Mouse (Mus musculus): ENCODE measurements around the gene Chrne.
A peak's percentile ranks its signal among the peaks of the same experiment; 100 is the strongest.

Gene Chrne

DNA sequence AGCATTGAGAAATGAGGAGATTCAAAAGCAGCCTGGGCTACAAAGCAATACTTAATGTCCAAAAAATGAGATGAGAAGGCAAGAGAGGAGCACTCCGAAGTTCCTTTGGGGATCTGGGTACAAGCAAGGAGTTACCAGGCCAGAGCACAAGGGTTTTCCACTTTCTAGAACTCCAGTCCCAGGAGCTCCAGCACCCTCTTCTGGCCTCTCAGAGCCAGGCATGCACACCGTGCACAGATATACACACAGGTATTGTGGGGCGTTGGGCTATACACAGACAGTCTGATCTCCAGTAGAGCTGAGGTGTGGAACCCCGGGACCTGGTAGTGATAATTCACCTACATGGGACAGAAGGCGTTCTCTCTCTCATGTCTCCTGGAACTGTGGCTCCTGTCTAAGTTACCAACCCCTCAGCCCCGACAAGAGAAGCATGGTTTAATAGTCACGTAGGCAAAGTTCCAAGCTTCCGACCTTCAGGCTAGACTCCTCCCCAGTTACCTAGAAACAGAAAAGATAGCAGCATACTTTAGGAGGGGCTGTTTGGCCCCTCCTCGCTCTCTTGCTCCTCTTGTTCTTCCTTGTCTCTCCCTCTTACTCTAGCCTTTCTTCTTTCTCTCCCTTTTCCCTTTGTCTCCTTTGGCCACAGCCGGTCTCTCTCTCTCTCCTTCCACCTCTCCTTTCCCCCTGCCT lies 4.2 kb upstream of the Chrne start:
- DNase-seq, result no peak

DNA sequence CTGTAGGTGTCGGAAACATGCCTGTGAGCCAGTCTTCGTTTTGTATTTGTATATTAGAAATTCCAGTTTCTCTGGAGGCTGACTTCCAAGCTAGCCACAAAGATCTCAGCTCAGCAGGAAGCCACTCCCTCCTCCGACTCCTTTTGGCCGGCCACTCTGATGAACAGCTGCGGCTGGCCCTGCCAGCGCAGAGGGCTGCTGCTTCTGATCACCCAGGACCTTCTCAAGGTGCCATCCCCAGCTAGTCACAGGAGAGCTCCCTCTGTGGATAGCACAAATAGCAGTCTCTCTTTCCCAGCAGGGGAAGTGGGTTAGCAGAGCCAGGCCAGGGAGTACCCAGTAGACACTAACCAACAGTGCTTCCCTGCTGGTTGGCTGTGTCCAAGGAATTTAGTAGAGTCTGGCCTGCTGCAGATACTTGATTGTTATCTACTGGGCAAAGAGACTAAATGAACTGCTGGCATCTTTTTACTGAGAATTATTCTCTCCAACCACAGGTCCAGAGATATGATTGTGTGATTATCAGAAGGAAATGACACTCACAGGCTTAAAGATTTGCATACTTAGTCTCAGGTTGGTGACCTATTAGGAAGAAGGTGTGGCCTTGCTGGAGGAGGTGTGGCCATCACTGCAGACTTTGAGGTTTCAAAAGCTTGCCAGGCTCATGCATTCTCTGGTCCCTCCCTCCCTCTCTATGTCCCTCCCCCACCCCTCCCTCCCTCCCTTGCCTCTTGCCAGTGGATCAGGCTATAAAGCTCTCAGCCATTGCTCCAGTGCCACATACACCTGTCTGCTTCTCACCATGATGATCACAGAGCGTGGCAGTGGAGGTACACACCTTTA lies 3.2 kb upstream of the Chrne start:
- DNase-seq, result no peak

DNA sequence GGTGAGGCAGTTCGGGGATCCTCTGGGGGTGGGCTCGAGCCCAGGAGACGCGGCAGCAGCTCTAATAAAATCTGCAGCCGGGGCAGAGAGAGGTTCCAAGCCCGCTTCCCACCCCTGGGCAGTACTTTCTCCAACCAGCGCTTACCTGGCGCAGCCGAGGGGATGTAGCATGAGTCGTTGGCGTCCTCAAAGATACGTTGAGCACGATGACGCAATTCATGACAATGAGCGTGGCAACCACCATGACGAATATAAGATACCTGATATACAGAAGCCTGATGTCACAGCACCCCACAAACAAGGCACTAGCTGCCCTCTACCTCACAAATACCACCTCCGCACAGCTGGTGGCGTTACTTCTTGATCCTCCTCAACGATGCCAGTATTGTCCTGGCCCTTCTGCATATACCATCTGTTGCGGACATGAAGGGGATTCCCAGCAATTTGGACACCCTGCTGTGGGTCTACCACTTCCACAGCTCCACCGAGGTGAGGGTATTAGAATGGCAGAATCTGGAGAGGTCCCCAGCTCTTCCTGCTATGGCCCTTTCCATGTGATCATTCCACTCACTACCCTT lies 3.4 kb downstream of the Chrne start, which contains the start of gene 4930544D05Rik:
TSS of gene 4930544D05Rik (plus strand) at position 333 of the 578 bp plus-strand sequence.
- no peak for DNase-seq

DNA sequence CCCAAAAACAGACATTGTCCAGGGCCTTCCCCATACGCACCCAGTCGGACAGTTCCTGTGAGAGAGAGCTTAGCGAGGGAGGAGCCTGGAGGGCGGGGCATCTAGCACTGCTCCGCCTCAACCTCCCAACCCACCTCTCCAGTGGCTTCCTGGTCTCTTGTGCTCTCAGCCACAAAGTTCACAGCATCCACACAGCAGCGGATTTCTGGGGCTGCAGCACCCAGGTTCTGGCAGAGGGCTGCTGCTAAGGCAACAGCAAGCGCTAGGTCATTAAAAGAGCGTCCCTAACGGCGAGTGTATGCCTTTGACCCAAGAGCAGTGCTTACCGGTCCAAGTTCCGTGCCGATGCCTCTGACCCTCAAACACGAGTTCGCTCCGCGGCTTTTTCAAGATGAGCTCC lies 3.9 kb downstream of the Chrne start:
- peak; percentile 54 to 71 for DNase-seq

DNA sequence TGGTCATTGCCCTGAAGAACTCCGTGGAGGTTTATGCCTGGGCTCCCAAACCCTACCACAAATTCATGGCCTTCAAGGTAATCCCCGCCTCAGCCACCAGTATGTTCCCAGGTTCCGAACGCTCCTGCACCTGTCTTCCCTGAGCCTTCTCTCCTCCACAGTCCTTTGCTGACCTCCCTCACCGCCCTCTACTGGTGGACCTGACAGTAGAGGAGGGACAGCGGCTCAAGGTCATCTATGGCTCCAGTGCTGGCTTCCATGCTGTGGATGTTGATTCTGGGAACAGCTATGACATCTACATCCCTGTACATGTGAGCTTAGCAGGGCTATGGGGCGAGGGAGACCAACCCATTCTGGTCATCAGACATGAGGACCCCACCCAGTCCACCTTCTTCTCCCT lies 6.5 kb downstream of the Chrne start:
- DNase-seq, result no peak

DNA sequence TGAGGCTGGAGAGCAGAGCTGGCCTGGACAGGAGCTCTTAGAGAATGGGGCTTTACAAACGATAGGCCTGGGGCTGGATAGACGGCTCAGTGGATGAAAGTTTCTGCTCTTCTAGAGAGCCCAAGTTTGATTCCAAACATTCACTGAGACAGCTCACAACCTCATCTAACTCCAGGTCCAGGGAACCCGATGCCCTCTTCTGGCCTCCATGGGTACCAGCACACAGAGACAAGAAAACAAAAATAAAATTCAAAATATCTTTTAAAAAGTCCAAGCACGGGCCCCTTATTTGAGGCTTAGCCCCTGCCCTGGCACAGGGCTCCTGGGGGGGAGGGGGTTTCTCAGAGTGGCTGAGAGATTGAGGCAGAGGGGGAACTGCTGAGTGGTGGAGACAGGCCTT lies 8.3 kb downstream of the Chrne start:
- no peak for DNase-seq

DNA sequence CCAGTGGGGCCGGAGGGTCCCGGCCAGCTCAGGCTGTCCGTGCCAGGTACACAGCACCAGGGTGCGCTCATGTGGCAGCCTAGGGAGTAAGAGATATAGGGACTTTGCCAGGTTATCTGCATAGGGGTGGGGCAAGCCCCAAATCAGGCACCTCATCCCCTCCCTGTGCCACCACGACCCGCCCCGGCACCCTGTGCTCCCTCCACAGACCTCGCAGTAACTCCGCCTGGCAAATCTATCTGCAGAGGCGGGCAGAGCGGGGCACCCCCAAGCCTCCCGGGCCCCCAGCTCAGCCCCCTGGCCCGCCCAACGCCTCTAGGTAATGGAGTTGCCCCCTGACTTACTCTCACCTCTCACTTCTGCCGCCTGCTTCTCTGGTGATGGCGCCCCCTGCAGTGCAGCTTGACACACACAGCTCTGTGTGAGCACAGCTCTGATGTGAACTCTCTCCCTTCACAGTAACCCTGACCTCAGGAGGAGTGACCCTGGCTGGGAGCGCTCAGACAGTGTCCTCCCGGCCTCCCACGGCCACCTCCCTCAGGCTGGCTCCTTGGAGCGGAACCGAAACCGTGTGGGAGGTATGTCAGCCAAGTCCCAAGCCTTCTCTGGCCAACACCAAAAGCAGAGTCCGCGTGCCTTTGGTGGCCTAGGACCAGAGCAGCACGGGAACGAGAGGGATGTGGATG lies 10.5 kb downstream of the Chrne start:
- peak; percentile 64 to 72 for DNase-seq

DNA sequence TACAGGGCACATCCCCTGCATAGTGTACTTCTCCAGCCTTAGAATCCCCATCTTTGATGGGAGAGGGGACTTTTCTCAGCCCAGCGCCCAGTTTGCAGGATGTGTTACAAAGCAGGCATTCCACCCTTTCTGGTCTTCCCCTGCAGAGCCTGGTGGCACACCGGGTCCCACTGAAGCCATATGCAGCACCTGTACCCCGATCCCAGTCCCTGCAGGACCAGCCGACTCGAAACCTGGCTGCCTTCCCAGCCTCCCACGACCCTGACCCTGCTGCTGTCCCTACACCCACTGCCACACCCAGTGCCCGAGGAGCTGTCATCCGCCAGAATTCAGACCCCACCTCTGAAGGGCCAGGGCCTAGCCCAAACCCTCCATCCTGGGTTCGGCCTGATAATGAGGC lies 11.4 kb downstream of the Chrne start:
- no peak for DNase-seq

DNA sequence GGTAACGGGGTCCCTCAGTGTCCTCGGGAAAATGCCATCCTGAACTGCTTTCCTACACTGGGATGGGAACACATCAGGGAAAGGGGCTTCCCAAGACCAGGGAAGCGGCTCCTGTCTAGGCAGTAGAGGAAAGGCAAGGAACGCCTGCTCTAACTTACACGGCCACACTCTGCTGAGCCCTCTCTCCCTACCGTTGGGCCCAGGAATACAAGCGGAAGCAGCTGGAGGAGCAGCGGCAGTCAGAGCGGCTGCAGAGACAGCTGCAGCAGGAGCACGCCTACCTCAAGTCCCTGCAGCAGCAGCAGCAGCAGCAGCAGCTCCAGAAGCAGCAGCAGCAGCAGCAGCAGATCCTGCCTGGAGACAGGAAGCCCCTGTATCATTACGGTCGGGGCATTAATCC lies 12.3 kb downstream of the Chrne start:
- DNase-seq, result no peak

DNA sequence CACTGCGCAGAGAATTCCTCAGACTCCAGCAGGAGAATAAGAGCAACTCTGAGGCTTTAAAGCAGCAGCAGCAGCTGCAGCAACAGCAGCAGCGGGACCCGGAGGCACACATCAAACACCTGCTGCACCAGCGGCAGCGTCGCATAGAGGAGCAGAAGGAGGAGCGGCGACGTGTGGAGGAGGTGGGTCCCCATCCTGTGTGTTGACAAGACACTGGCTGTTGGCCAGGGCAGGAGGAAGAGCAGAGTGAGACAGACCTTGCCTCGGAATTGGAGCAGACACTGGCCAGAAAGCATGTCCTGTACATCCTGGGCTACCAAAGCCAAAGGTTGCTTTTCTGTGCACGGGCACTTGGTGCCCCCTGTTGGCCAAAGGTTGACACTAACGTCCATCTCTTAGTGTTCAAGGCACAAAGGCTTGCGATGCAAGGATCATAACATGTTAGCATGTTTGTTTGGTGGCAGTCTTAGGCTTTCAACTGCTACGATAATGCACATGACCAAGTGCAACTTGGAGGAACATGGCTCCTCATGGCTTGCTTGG lies 13.9 kb downstream of the Chrne start:
- peak; percentile 69 to 88 for DNase-seq

DNA sequence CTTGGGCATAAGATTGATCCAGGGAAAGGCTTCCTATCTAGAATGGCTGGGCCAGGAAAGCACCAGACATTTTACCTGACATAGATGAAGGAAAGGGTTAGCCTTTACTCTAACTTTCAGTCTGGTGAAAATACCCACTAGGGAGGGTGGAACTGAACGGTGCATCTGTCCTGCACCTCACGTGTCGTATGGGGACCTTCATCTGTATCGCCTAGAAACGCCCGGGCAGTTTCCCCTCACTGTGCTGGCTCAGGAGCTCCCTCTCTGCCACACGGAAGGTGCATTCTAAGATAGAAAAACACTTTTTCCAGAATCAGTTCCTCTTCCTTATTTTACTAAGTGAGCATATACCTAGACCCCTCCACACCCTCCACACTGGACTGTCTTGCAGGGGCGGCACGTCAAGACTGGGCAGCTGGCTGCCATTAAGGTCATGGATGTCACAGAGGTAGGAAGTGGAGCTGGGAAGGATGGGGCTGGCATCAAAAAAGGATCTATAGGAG lies 20.5 kb downstream of the Chrne start:
- DNase-seq, result no peak

DNA sequence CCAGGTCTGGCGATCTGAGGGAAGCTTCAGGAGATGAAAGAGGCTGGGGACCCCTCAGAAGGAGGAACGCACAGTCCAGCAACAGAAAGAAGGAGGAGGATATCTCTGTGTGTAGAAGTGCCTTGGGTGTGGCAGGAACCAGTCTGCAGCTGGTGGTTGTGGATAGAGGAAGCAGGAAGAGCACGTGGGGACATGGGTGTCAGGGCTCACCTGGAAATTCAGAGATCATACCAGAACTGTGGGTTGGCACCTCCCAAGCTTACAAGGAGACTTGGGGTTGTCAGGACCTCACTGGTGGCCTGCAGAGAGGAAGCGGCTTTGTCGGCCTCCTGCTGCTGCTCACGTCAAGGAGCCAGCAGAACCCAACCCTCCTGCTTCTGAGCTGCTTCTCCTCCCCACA lies 21.7 kb downstream of the Chrne start:
- DNase-seq, result no peak

DNA sequence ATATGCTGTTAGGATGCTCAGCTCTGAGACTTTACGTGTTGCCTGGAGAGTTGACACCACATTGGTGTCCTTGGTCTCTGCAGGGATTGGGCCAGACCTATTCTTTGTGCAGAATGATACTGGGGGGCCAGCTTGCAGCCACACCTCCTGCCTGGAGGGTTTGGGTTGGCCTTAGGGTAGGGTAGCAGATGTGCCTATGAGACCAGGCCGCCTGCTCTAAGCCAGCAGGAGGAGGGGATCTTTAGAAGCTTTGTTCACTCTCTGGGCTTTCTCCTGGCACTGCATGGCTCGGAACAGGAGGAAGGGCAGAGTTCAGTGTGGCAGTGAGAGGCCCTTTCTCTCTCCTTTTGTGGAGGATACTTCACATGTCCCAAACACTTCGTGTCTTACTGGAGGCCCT lies 22.9 kb downstream of the Chrne start:
- no peak for DNase-seq

DNA sequence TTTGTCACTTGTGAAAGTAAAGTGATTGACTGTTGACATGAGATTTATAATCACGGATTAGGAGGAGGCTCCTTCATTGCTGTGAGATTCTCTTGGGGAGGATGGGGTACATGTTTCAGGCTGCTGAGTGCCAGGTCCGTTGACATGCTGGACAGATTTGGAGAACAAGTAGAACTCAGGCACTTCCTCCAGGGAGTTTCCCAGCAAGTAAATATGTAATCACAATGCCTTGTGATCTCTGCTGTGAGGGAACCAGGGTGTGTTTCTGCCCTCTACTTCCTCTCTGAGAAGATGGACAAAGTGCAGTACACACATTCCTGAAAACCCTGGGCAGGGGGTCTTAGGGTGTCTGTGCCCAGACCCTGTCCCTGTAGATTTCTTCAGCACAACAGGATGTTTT lies 23.4 kb downstream of the Chrne start:
- peak in 1 of 2 experiments; percentile 46 for DNase-seq

DNA sequence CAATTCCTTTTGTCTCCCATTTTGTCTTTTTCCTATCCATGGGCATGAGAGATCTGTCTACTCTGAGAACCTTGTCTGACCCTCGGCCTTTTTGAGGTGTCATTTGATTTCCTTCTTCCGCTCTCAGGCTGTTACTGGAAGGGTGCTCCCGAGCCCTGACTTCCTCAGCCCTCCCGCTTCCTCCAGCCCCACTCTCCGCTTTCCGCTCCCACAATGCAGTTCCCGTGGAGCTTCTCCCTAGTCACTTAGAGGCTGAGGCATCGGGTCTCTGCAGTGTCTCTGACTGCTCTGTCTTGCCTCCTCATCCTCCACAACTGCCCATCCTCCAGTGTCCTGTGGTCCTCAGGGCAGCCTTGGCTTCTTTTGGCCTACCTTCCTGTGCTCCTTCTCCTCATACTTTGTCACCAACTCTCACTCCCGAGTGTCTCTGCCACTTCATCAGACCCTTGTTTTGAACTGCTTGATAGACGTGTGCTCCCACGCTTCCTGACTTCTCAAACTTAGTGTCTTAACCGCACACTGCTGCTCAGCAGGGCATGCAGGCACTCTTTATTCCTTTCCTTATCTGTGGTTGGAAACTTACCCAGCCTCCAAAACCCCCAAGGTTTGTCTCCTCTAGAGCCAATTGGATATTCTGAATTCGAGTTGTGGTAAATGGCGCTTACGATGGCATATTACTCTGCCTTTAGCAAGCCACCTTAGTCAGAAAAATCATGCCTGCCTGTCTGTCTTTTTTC lies 24.6 kb downstream of the Chrne start:
- DNase-seq, result peak; percentile 39 to 50

DNA sequence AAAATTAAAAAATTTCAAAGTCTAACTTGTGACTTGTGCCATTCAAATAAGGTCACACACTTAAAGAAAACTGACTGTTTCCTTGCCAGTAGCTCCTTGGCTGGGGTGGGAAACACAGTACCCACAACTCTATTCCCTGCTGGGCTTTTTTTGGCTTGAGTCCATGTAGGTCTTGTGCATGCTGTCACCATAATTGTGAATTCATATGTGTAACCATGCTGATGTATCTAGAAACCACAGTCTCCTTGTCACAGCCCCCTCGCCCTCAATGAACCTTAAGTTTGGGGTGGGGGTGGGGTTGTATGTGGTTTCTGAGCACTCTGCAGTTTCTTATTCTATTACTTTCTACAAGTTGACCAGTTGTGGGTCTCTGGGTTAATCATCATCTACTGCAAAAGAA lies 27.3 kb downstream of the Chrne start:
- DNase-seq, result no peak

DNA sequence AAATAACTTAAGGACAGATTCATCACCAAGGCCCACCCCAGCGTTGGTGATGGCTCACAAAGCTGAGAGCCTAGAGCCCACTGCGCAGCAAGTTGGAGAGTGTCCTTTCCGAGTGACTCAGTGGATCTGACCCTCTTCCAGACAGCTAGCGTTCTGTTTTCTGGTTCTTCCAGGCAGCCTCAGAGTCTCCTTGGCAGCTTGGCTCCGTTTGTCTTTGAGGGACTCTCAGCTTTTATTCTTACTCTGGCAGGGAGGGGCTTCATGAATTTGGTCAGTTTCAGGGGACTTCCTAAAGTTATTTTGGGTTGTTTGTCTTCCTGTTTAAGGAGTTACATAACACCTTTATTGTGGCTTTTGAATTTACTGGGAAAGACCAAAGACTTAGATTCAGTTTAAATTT lies 32.1 kb downstream of the Chrne start:
- no peak for DNase-seq

DNA sequence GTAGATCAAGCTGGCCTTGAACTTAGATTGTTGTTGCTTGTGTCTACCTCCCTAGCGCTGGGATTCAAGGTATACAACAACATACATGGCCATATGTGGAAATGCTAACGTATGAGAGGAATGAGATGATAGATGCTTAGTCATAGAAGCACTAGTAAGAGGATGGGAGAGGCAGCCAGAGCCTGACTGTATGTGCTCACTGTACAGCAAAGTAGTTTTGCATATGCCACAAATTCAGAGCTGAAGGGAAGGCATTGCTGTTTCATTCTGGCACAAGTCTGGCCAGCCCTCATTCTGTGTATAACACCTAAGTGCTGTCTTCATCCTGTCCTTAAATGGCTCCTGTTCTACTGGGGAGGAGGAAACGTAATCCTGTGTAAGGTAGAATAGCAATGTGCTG lies 32.8 kb downstream of the Chrne start:
- DNase-seq, result no peak

DNA sequence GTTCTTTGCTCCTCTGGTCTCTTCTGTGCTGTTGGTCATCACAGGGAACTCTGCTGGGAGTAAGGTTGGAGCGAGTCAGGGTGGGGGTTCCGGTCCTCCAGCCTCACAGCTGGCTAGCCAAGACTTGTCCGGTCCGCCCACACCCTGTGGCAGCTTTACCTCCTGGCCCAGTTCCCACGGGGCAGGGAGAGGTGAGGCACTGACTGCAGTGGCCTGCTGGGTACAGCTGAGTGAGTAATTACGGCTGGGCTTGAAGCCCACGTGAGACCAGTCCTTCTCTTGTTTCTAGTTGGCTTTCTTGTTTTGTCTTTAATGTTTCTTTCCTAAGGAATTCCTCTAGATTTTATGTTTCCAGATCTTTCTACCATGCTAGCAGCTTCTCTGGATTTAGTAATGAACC lies 33.6 kb downstream of the Chrne start:
- DNase-seq, result peak; percentile 70 to 74

DNA sequence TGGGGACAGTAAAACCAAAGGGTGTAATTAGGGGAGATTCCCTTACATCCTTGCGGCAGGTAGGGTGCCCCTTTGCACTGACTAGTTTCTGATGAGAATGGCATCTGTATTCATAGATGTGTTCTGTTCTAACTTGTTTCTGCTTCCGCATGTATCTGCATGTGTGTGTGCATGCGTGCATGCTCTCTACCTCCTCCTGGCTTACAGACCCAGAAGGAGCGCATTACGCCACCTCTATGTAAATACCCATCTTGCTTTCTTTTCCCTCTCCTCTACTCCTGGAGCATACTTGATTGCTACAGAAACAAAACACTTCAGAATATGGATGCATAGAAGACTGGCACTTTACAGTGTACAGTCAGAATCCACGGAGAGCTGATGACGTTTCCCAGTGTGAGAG lies 35.2 kb downstream of the Chrne start:
- no peak for DNase-seq

DNA sequence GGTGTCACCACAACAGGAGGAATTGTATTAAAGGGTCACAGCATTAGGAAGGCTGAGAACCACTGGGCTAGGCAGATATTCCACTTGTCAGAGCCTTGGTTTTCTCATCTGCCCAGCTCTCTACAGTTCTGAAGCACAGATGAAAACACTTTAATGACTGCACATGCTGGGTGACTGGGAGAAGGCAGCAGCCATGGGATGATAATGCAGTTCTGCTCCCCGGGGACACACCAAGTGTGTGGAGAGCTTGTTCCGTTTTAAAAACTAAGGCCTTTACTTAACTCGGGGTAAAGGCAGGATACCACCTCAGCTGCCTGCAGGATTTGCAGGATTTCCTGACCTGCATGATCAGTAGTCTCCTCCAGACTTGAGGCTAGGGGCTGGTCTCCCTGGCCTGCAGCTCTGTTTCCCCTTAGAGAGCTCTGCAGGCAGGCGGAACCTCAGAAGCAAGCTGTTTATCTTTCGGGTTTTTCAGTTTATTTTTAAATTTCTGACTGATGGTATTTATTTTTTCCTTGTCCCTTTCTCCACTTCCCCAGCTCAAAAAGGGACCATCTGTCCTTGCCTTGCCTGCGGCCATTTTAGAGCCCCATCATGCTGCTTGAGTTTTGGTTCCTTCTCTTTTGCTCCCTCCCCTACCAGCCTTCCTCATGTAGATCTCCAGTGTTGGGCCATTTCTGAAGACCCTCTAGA lies 35.8 kb downstream of the Chrne start:
- DNase-seq, result no peak

DNA sequence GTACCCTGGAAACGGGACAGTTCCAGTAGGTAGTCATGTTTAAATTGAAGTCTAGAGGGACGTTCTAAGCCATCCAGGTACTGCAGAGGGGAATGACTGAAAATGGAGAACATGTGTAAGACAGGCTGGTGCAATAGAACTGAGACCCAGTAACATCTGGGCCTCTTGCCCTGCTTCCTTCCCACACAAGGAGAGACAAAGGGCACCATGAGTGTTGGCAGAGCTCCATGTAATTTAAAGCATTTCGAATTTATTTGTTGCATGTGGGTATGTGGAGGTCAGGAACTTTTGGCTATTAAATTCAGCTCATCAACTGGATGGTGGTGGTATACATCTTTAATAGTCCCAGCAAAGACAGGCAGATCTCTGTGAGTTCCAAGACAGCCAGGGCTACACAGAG lies 36.8 kb downstream of the Chrne start:
- no peak for DNase-seq
